Mouse (Mus musculus) liver, embryonic 14.5 days (tissue): ENCODE measurements around the gene Crispld2. TPM values are rescaled to one million over a fixed set of nuclear protein-coding genes. Genes with fewer than 3 reads are reported as not detected.

Experiments
- ATAC-seq: fragments of 200-750 bp; cut with Nextera tagmentation; 2 replicates; pipeline ENCODE4 v1.8.0; 2017; ENCODE audit warnings: moderate number of reproducible peaks, mild to moderate bottlenecking, moderate library complexity; ENCODE audit not compliant: insufficient read depth
- DNase-seq, 3 experiments: peaks; one replicate each; pipeline ENCODE4 v3.0.0-alpha.2; 2012 to 2013; ENCODE audit warnings: low read depth in 3 of 3, low spot score in 3 of 3
- H3K27ac ChIP-seq: fragments of 300-500 bp; sonication (generic); 2 replicates; pipeline ENCODE4 v1.5.1; 2014; ENCODE audit warnings: moderate library complexity, mild to moderate bottlenecking, control low read depth, inconsistent platforms
- H3K27me3 ChIP-seq: fragments of 300-500 bp; sonication (generic); 2 replicates; pipeline ENCODE4 v1.6.1; 2014; ENCODE audit warnings: mild to moderate bottlenecking, low read length, moderate library complexity; ENCODE audit not compliant: control insufficient read depth, insufficient read depth
- H3K36me3 ChIP-seq: fragments of 300-500 bp; sonication (generic); replicated peaks from 2 replicates; pipeline ENCODE4 v1.6.1; 2014; ENCODE audit warnings: low read depth; ENCODE audit not compliant: control insufficient read depth, insufficient read depth
- H3K4me1 ChIP-seq, 2 experiments: fragments of 200-500 bp in 1 of 2; fragments of 300-500 bp in 1 of 2; sonication (generic) in 1 of 2; replicated peaks; 2 replicates each; pipeline ENCODE4 v1.6.1; 2012 to 2014; ENCODE audit warnings: antibody characterized with exemption in 1 of 2, inconsistent platforms in 1 of 2, low read length in 1 of 2; ENCODE audit not compliant: control insufficient read depth in 2 of 2, insufficient read depth in 2 of 2
- H3K4me2 ChIP-seq: fragments of 300-500 bp; sonication (generic); 2 replicates; pipeline ENCODE4 v1.6.1; 2014; ENCODE audit warnings: low read depth, mild to moderate bottlenecking, control low read depth, moderate library complexity
- H3K4me3 ChIP-seq, 2 experiments: fragments of 200-500 bp in 1 of 2; fragments of 300-500 bp in 1 of 2; sonication (generic) in 1 of 2; 2 replicates each; pipeline ENCODE4 v1.5.1; 2012 to 2014; ENCODE audit warnings: low read depth in 2 of 2, low read length in 2 of 2, mild to moderate bottlenecking in 2 of 2, control low read depth in 1 of 2, inconsistent platforms in 1 of 2, moderate library complexity in 1 of 2; ENCODE audit not compliant: insufficient read depth in 1 of 2
- H3K9ac ChIP-seq: fragments of 300-500 bp; sonication (generic); replicated peaks from 2 replicates; pipeline ENCODE4 v1.6.1; 2014; ENCODE audit warnings: mild to moderate bottlenecking, control low read depth, moderate library complexity
- H3K9me3 ChIP-seq: fragments of 300-500 bp; sonication (generic); 2 replicates; pipeline ENCODE4 v1.6.1; 2016; ENCODE audit warnings: low read length, mixed read lengths; ENCODE audit not compliant: control insufficient read depth
- CTCF ChIP-seq: IDR thresholded peaks from 2 replicates; pipeline ENCODE4 v1.5.1; 2016; ENCODE audit warnings: antibody characterized with exemption, low read depth, control low read depth
- EP300 ChIP-seq: IDR thresholded peaks from 2 replicates; pipeline ENCODE4 v1.6.1; 2016; ENCODE audit warnings: antibody characterized with exemption, low read depth
- WGBS: fragments of 180-500 bp; shearing (Covaris S2); extraction: QIAGEN DNeasy Blood & Tissue Kit; methylation state at CpG from one replicate; pipeline ENCODE4 v1.1.7; 2014; ENCODE audit not compliant: insufficient replicate concordance; 5-methylcytosine and 5-hydroxymethylcytosine counted together
- polyA plus RNA-seq, 2 experiments: library from polyadenylated mRNA; depleted of rRNA in 1 of 2; stranded (reverse) in 1 of 2; unstranded in 1 of 2; fragments of >200 nt; fragmentation: Nextera tagmentation in 1 of 2; extraction: Ambion mirVana in 1 of 2; gene quantifications; 2 replicates each; pipeline versions ENCODE4 v1.2.1 to v1.2.3; 2012 to 2014

Gene Crispld2
- polyA plus RNA-seq, 2 experiments, result 0.30 to 0.47 TPM

- no peak for DNase-seq
- ATAC-seq, result no peak
- Histone ChIP-seq H3K9ac (no peak overlapping the region), H3K27ac (no peak overlapping the region), H3K27me3 (no peaks in the 10 kb centered on the region), H3K9me3 (no peaks in the 10 kb centered on the region), H3K4me1 (peaks cover 0 to 8% of the 10 kb centered on the region in 2 experiments; a peak in 2 of 4 replicates), H3K4me2 (no peak overlapping the region), H3K4me3 (no peak overlapping the region), H3K36me3 (no peaks in the 10 kb centered on the region)
- 54% methylated on average over 5 of the region's 5 CpGs for WGBS
- TF ChIP-seq CTCF, result no peak
- no peak for TF ChIP-seq EP300
Observed at GRCm38 (mm10) chr8:120045471-120045870, 53.2 kb downstream of the Crispld2 start.

- no peaks in the 10 kb centered on the region for H3K9me3 ChIP-seq
- no peak overlapping the region for H3K27ac ChIP-seq
- no peak for ATAC-seq
- H3K36me3 ChIP-seq, result no peaks in the 10 kb centered on the region
- H3K9ac ChIP-seq, result no peak overlapping the region
- H3K4me2 ChIP-seq, result no peak overlapping the region
- no peaks in the 10 kb centered on the region for H3K27me3 ChIP-seq
- H3K4me3 ChIP-seq, result no peak overlapping the region
- H3K4me1 ChIP-seq, result peaks cover 0 to 7% of the 10 kb centered on the region in 2 experiments; a peak in 1 of 4 replicates
- WGBS, result 62% methylated on average over 14 of the region's 14 CpGs
- TF ChIP-seq EP300, result no peak
- TF ChIP-seq CTCF, result no peak
- DNase-seq, result no peak
Observed at GRCm38 (mm10) chr8:120046258-120047020, 54.2 kb downstream of the Crispld2 start.

- H3K27me3 ChIP-seq, result no peaks in the 10 kb centered on the region
- TF ChIP-seq CTCF (no peak), EP300 (no peak)
- no peaks in the 10 kb centered on the region for H3K36me3 ChIP-seq
- H3K4me1 ChIP-seq, result no peaks in the 10 kb centered on the region
- no peak for ATAC-seq
- H3K9ac ChIP-seq, result no peak overlapping the region
- no peak for DNase-seq
- 6% methylated on average over 13 of the region's 13 CpGs for WGBS
- no peaks in the 10 kb centered on the region for H3K9me3 ChIP-seq
- H3K4me3 ChIP-seq, result no peak overlapping the region
- no peak overlapping the region for H3K27ac ChIP-seq
- H3K4me2 ChIP-seq, result no peak overlapping the region
Observed at GRCm38 (mm10) chr8:120049949-120050348, 57.7 kb downstream of the Crispld2 start.

- Histone ChIP-seq H3K4me1 (no peaks in the 10 kb centered on the region), H3K27ac (no peak overlapping the region), H3K4me2 (no peak overlapping the region), H3K36me3 (no peaks in the 10 kb centered on the region), H3K9me3 (no peaks in the 10 kb centered on the region), H3K9ac (no peak overlapping the region), H3K4me3 (no peak overlapping the region), H3K27me3 (no peaks in the 10 kb centered on the region)
- no peak for DNase-seq
- WGBS, result 36% methylated on average over 10 of the region's 10 CpGs
- ATAC-seq, result no peak
- no peak for TF ChIP-seq CTCF
- no peak for TF ChIP-seq EP300
Observed at GRCm38 (mm10) chr8:120050376-120050775, 58.1 kb downstream of the Crispld2 start.

- WGBS, result 11% methylated on average over 4 of the region's 4 CpGs
- no peak for DNase-seq
- no peak for ATAC-seq
Observed at GRCm38 (mm10) chr8:120051006-120051405, 58.8 kb downstream of the Crispld2 start.

More at GRCm38 (mm10) chr8:120051006-120051405, 58.8 kb downstream of the Crispld2 start:
- H3K4me3 ChIP-seq, result no peak overlapping the region
- TF ChIP-seq CTCF (no peak), EP300 (no peak)
- no peaks in the 10 kb centered on the region for H3K36me3 ChIP-seq
- no peaks in the 10 kb centered on the region for H3K27me3 ChIP-seq
- no peaks in the 10 kb centered on the region for H3K4me1 ChIP-seq
- H3K27ac ChIP-seq, result no peak overlapping the region
- H3K9me3 ChIP-seq, result no peaks in the 10 kb centered on the region
- H3K9ac ChIP-seq, result no peak overlapping the region
- H3K4me2 ChIP-seq, result no peak overlapping the region
